Mouse (Mus musculus) E14TG2a.4 (cell line): Measurements from ENCODE around the gene Retreg3.

ENCODE experiments used
- CTCF ChIP-seq: conservative IDR thresholded peaks from 2 replicates; pipeline ENCODE4 v1.5.1; 2014; ENCODE audit warnings: low read length
- POU5F1 ChIP-seq: IDR thresholded peaks from 2 replicates; pipeline ENCODE4 v1.6.1; 2014; ENCODE audit warnings: low read length, borderline replicate concordance

GRCm38 (mm10) chr11:101056885-101057284 is 62.8 kb downstream of the Retreg3 start:
- 0 out of 2 replicates have a peak, but pooled peaks have one; percentile 1 for TF ChIP-seq CTCF
- no peak for TF ChIP-seq POU5F1
